Mouse (Mus musculus) olfactory bulb, adult 2 months (tissue): Measurements from ENCODE around the gene Bmpr1a.

Experiments used
- CTCF ChIP-seq: fragments of 200-500 bp; IDR thresholded peaks from 2 replicates; pipeline ENCODE4 v1.5.1; 2012; ENCODE audit warnings: low read depth, mild to moderate bottlenecking, low read length, moderate library complexity; ENCODE audit not compliant: insufficient read depth
- POLR2A ChIP-seq: fragments of 200-500 bp; IDR thresholded peaks from 2 replicates; pipeline ENCODE4 v1.6.1; 2012; ENCODE audit warnings: mild to moderate bottlenecking, low read depth, low read length, moderate library complexity; ENCODE audit not compliant: insufficient read depth

- TF ChIP-seq POLR2A (no peak), CTCF (no peak)
Measured at GRCm38 (mm10) chr14:34543596-34543995, 40.5 kb upstream of the Bmpr1a start.
